Mouse (Mus musculus): ENCODE measurements at regions not wholly inside any gene's neighbourhood (a gene's known extent, or its start where the extent isn't known, plus 50 kb on each side); places are given as distances from the start of the nearest gene placed in this dataset.

- TF ChIP-seq EP300 (IDR thresholded peaks at IDR 0.05; ENCODE audit: low read depth) = no peak
- no peak for TF ChIP-seq CTCF (IDR thresholded peaks at IDR 0.05; ENCODE audit: low read depth)
Observed at GRCm38 (mm10) chr8:115942731-115943509, 235.3 kb upstream of the Maf start.
